Mouse (Mus musculus): ENCODE data around the gene Tbx4.

DNA sequence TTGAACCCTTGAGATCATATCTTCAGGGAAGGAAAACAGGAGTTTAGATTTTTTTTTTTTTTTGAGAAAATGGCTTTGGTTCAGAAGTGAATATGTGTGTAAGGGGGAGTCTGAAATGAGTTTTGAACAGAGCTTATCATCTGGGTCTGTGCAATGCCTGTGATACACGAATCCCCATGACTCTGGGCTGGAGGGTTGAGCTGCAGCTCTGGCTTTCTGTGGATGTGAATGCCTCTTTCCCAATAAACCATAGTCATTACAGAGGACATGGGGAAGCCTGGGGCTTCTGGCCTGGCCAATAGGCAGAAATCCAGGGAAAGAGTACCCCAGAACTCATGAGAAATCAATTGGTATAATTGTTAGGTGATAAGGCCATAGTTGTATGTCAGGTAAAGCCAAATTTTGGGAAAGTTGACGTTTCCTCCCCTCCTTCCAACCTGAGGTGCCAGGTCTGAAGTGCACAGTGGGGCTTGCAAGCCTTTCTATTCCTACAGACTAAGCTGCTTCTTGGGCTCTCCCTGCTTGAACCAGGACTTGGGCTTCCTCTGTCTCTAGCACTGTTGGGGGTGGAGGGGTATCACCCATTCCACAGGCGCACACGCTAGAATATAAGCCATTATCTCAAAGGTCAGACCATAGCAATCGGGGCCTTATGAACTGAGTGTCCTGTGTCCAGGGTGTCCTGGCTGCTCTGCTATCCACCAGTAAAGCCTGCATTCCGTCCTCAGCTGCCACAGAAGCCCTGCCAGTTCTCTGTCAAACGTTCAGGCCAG lies 46.8 kb upstream of the Tbx4 start:
- no peak for TF ChIP-seq POLR2A (IDR thresholded peaks at IDR 0.05; ENCODE audit: low read depth, low read length)
- no peak for TF ChIP-seq CTCF (IDR thresholded peaks at IDR 0.05; ENCODE audit: extremely low read depth, insufficient read depth, insufficient read length, insufficient replicate concordance)
